Mouse (Mus musculus) myocyte (in vitro differentiated cells): Measurements from ENCODE around the gene Eif3m. TPM values are rescaled to one million over a fixed set of nuclear protein-coding genes. Genes with fewer than 3 reads are reported as not detected.

Experiments
- H3K27me3 ChIP-seq: one replicate; pipeline ENCODE4 v1.6.1; 2011; ENCODE audit not compliant: control insufficient read depth, insufficient read depth, insufficient read length
- H3K36me3 ChIP-seq: one replicate; pipeline ENCODE4 v1.6.1; 2011; ENCODE audit not compliant: control insufficient read depth, insufficient read depth
- H3K4me2 ChIP-seq: one replicate; pipeline ENCODE4 v1.6.1; 2011; ENCODE audit warnings: low read depth, control low read depth
- H3K4me3 ChIP-seq: one replicate; pipeline ENCODE4 v1.5.1; 2011; ENCODE audit warnings: mild to moderate bottlenecking, control low read depth, moderate library complexity
- H3K79me2 ChIP-seq: one replicate; pipeline ENCODE4 v1.6.1; 2011; ENCODE audit not compliant: control insufficient read depth, insufficient read depth
- H3ac ChIP-seq: one replicate; pipeline ENCODE4 v1.6.1; 2011; ENCODE audit not compliant: control insufficient read depth, insufficient read length
- CEBPB ChIP-seq: IDR thresholded peaks from 2 replicates; pipeline ENCODE4 v1.6.1; 2011; ENCODE audit warnings: mild to moderate bottlenecking, moderate library complexity; ENCODE audit not compliant: poor library complexity, insufficient read depth, severe bottlenecking
- E2F4 ChIP-seq: IDR thresholded peaks from one replicate; pipeline ENCODE4 v1.6.1; 2011; ENCODE audit warnings: mild to moderate bottlenecking, control low read depth, moderate library complexity; ENCODE audit not compliant: insufficient read depth
- MAX ChIP-seq: IDR thresholded peaks from one replicate; pipeline ENCODE4 v1.6.1; 2011; ENCODE audit warnings: low read depth, mild to moderate bottlenecking, control low read depth
- MYOD1 ChIP-seq, 3 experiments: IDR thresholded peaks; one replicate each; pipeline ENCODE4 v1.6.1; 2011; ENCODE audit warnings: control low read depth in 2 of 3, low read depth in 2 of 3, mild to moderate bottlenecking in 2 of 3, moderate library complexity in 1 of 3; ENCODE audit not compliant: insufficient read length in 2 of 3, control insufficient read depth in 1 of 3
- MYOG ChIP-seq, 3 experiments: IDR thresholded peaks; one replicate each; pipeline ENCODE4 v1.6.1; 2011; ENCODE audit warnings: control low read depth in 2 of 3, low read depth in 2 of 3, mild to moderate bottlenecking in 2 of 3; ENCODE audit not compliant: insufficient read length in 2 of 3, control insufficient read depth in 1 of 3, insufficient read depth in 1 of 3
- POLR2A ChIP-seq: IDR thresholded peaks from one replicate; pipeline ENCODE4 v1.6.1; 2011; ENCODE audit warnings: low read depth, mild to moderate bottlenecking, control low read depth, moderate library complexity; ENCODE audit not compliant: insufficient read length
- POLR2AphosphoS2 ChIP-seq: IDR thresholded peaks from one replicate; pipeline ENCODE4 v1.6.1; 2011; ENCODE audit warnings: low read depth, control low read depth; ENCODE audit not compliant: insufficient read length
- REST ChIP-seq: IDR thresholded peaks from one replicate; pipeline ENCODE4 v1.6.1; 2011; ENCODE audit warnings: mild to moderate bottlenecking, control low read depth, moderate library complexity; ENCODE audit not compliant: insufficient read depth, insufficient read length
- SRF ChIP-seq: IDR thresholded peaks from one replicate; pipeline ENCODE4 v1.6.1; 2011; ENCODE audit warnings: low read depth; ENCODE audit not compliant: control insufficient read depth, insufficient read length
- TCF12 ChIP-seq: IDR thresholded peaks from one replicate; pipeline ENCODE4 v1.6.1; 2011; ENCODE audit warnings: mild to moderate bottlenecking, control low read depth; ENCODE audit not compliant: poor library complexity, insufficient read depth, severe bottlenecking
- TCF3 ChIP-seq: IDR thresholded peaks from one replicate; pipeline ENCODE4 v1.6.1; 2011; ENCODE audit warnings: low read depth, control low read depth; ENCODE audit not compliant: insufficient read length
- USF1 ChIP-seq: IDR thresholded peaks from one replicate; pipeline ENCODE4 v1.6.1; 2011; ENCODE audit warnings: low read depth, mild to moderate bottlenecking, control low read depth, moderate library complexity
- polyA plus RNA-seq: library from polyadenylated mRNA; unstranded; fragments of >200 nt; fragmentation: generic; extraction: Trizol; gene quantifications from one replicate; pipeline ENCODE4 v1.2.1, GENCODE M21; 2012; ENCODE audit warnings: missing spikeins

The Eif3m gene
- polyA plus RNA-seq, result 114 TPM

- Histone ChIP-seq H3K4me3 (peak within 1 kb of the TSS; percentile 85), H3K36me3 (peaks cover 18% of the 10 kb centered on the region), H3ac (peak within 1 kb of the TSS; percentile 37), H3K27me3 (no peaks in the 10 kb centered on the region), H3K79me2 (peaks cover 39% of the 10 kb centered on the region), H3K4me2 (peak within 1 kb of the TSS; percentile 88)
- no peak for TF ChIP-seq MYOG (IDR thresholded peaks at IDR 0.05; ENCODE audit: control insufficient read depth in 1 of 3, insufficient read depth in 1 of 3, insufficient read length in 2 of 3, low read depth in 2 of 3)
- peak; percentile 58 for TF ChIP-seq POLR2AphosphoS2
- no peak for TF ChIP-seq MYOD1 (IDR thresholded peaks at IDR 0.05; ENCODE audit: control insufficient read depth in 1 of 3, insufficient read length in 2 of 3, low read depth in 2 of 3)
- TF ChIP-seq USF1, result no peak
- no peak for TF ChIP-seq TCF3
- peak; percentile 74 for TF ChIP-seq POLR2A
- TF ChIP-seq REST, result no peak
- no peak for TF ChIP-seq E2F4
- TF ChIP-seq SRF, result no peak
- TF ChIP-seq TCF12, result no peak
- no peak for TF ChIP-seq MAX
- TF ChIP-seq CEBPB, result no peak
Measured at GRCm38 (mm10) chr2:105016967-105017287, at the start of gene Eif3m. TSS of gene Eif3m (minus strand) at chr2:105017080.

GRCm38 (mm10) chr2:105062741-105063372 is 46.0 kb upstream of the Eif3m start:
- Histone ChIP-seq H3K27me3 (no peaks in the 10 kb centered on the region), H3K79me2 (no peaks in the 10 kb centered on the region), H3K4me3 (no peak overlapping the region), H3K4me2 (no peak overlapping the region), H3ac (no peak overlapping the region), H3K36me3 (no peaks in the 10 kb centered on the region)
- TF ChIP-seq MYOD1 (IDR thresholded peaks at IDR 0.05; ENCODE audit: control insufficient read depth in 1 of 3, insufficient read length in 2 of 3, low read depth in 2 of 3) (no peak), SRF (no peak), MYOG (IDR thresholded peaks at IDR 0.05; ENCODE audit: control insufficient read depth in 1 of 3, insufficient read depth in 1 of 3, insufficient read length in 2 of 3, low read depth in 2 of 3) (no peak), POLR2AphosphoS2 (no peak), CEBPB (no peak), TCF12 (no peak), USF1 (no peak), E2F4 (no peak), REST (no peak), TCF3 (no peak), MAX (no peak), POLR2A (no peak)

DNA sequence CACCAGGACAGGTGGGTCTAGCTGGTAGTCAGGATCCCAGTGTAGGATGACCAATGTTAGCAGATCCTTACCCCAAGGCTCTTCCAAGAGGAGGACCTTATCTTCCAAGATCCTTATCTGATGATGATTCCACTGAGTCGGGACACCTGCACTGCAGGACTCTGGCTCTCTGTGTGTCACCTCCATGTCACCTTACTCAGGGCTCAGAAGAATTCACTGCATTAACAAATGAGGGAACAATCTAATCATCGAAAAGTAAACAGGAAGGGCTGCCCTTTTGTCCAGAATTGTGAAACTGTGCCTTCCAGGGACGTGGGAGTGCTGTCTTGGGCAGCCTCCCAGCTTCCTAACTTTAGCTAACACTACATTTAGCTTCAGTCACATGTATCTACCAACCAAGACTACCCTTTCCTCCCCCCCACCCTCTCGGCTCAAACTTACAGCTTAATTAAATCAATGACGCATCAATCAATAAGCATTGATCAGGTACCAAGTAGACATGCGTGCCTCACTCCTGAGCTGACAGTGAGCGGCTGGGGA is 41.8 kb upstream of the Eif3m start:
- TF ChIP-seq REST (no peak), USF1 (no peak), POLR2A (no peak), MYOG (IDR thresholded peaks at IDR 0.05; ENCODE audit: control insufficient read depth in 1 of 3, insufficient read depth in 1 of 3, insufficient read length in 2 of 3, low read depth in 2 of 3) (no peak), E2F4 (no peak), MYOD1 (IDR thresholded peaks at IDR 0.05; ENCODE audit: control insufficient read depth in 1 of 3, insufficient read length in 2 of 3, low read depth in 2 of 3) (no peak), CEBPB (no peak), TCF3 (no peak), TCF12 (no peak), MAX (no peak), POLR2AphosphoS2 (no peak), SRF (no peak)
- Histone ChIP-seq H3K4me3 (no peak overlapping the region), H3K27me3 (no peaks in the 10 kb centered on the region)

GRCm38 (mm10) chr2:105055529-105055928 is 38.6 kb upstream of the Eif3m start:
- H3K4me2 ChIP-seq, result no peak overlapping the region
- H3ac ChIP-seq, result no peak overlapping the region
- no peaks in the 10 kb centered on the region for H3K79me2 ChIP-seq
- H3K27me3 ChIP-seq, result no peaks in the 10 kb centered on the region
- no peaks in the 10 kb centered on the region for H3K36me3 ChIP-seq
- TF ChIP-seq REST, result no peak
- no peak for TF ChIP-seq MAX
- no peak overlapping the region for H3K4me3 ChIP-seq

More for the DNA sequence above, 41.8 kb upstream of the Eif3m start:
- no peaks in the 10 kb centered on the region for H3K79me2 ChIP-seq
- no peaks in the 10 kb centered on the region for H3K36me3 ChIP-seq
- no peak overlapping the region for H3ac ChIP-seq
- no peak overlapping the region for H3K4me2 ChIP-seq

DNA sequence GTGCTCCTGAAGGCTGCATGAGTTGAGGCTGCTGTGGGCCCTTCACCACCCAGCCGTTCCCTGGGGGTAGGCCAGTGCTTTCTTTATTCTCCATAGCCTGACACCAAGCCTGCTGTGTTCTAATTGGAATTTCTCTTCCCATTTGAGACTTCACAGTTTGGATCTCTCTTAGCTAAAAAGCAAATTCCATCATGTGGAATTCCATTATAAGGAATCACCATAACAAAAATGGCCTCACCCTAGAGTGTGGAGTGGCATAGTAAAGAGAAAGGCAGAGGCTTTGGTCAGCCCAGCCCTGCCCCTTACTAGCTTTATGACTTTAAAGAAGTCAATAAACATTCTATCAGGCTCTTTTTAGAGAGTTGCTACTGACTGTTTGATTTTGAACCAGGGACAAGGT is 31.4 kb upstream of the Eif3m start:
- TF ChIP-seq POLR2A, result no peak
- TF ChIP-seq TCF12, result no peak
- TF ChIP-seq MAX, result no peak
- TF ChIP-seq E2F4, result no peak
- no peaks in the 10 kb centered on the region for H3K36me3 ChIP-seq
- H3K27me3 ChIP-seq, result no peaks in the 10 kb centered on the region
- no peak overlapping the region for H3K4me2 ChIP-seq
- H3K4me3 ChIP-seq, result no peak overlapping the region
- no peak overlapping the region for H3ac ChIP-seq
- H3K79me2 ChIP-seq, result no peaks in the 10 kb centered on the region
